Mouse (Mus musculus): ENCODE data around the gene Inhbc. TPM values are rescaled to one million over a fixed set of nuclear protein-coding genes. Genes with fewer than 3 reads are reported as not detected.

The Inhbc gene
- polyA plus RNA-seq, 1 experiment, result not detected

DNA sequence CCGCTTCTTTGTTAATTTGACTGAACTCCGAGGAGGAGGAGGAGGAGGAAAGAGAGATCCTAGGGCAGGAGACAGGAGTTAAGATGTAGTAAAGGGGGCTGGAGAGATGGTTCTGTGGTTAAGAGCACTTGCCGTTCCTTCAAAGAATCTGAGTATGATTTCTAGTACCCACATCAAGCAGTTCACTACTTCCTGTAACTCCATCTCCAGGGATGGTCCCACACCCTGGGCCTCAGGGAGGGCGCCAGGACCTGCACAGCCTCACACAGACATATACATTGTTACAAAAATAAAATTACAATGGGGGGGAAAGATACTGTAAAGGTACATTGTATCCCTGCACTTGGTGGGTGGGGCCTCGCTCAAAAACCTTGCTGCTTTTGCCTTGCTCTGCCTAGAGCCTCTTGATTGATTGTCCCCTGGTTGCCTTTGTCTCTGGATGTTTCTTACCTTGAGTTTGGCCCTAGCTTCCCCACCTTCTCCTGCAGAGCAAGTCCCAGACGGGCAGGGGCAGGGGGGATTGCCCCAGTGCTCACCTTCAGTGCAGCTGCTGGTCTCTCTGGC lies 32.6 kb downstream of the Inhbc start:
- TF ChIP-seq CTCF (IDR thresholded peaks at IDR 0.05; ENCODE audit: borderline replicate concordance, extremely low read depth, insufficient read depth, insufficient read length), result no peak
- no peak for TF ChIP-seq POLR2A (IDR thresholded peaks at IDR 0.05; ENCODE audit: borderline replicate concordance, extremely low read depth, insufficient read depth, insufficient read length, poor library complexity, severe bottlenecking)
- no peak for DNase-seq (ENCODE audit: low read depth)

DNA sequence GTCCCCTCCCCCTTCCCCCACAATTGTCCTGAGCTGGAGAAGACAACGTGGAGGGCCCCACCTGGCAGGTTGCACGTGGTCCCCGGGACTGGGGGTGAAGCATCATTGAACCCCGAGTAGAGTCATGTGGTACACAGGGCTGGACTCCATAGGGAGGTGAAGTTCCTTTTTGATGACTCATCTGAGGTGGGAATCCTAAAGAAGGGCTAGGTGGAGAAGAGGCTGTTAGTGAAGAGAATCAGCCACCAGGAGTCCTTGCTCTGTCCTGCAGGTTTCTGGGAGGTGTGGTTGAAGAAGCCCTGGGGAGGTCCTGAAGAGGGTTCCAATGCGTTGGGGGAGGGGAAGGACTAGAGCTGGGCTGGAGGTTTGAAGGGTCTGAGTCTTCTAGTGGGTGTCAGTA lies 33.3 kb downstream of the Inhbc start:
- TF ChIP-seq POLR2A (IDR thresholded peaks at IDR 0.05; ENCODE audit: borderline replicate concordance, extremely low read depth, insufficient read depth, insufficient read length, poor library complexity, severe bottlenecking) (no peak), CTCF (IDR thresholded peaks at IDR 0.05; ENCODE audit: borderline replicate concordance, extremely low read depth, insufficient read depth, insufficient read length) (no peak)

DNA sequence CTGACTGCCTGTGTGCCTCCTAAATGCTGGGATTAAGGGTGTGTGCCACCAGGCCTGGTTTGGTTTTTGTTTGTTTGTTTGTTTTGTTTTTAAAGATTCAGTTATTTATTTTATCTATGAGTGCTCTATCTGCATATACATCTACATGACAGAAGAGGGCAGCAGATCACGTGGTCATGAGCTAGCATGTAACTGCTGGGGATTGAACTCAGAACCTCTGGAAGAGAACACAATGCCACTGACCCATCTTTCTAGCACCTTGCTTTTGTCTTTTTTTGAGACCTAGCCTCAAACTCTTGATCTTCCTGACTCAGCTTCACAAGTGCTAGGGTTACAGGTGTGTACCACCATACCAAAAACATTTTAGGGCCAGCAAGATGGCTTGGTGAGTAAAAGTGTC lies 35.0 kb downstream of the Inhbc start:
- no peak for DNase-seq (ENCODE audit: low read depth)
- no peak for TF ChIP-seq POLR2A (IDR thresholded peaks at IDR 0.05; ENCODE audit: borderline replicate concordance, extremely low read depth, insufficient read depth, insufficient read length, poor library complexity, severe bottlenecking)
- no peak for TF ChIP-seq CTCF (IDR thresholded peaks at IDR 0.05; ENCODE audit: borderline replicate concordance, extremely low read depth, insufficient read depth, insufficient read length)

More for the DNA sequence above, 33.3 kb downstream of the Inhbc start:
- DNase-seq (ENCODE audit: low read depth), result no peak

DNA sequence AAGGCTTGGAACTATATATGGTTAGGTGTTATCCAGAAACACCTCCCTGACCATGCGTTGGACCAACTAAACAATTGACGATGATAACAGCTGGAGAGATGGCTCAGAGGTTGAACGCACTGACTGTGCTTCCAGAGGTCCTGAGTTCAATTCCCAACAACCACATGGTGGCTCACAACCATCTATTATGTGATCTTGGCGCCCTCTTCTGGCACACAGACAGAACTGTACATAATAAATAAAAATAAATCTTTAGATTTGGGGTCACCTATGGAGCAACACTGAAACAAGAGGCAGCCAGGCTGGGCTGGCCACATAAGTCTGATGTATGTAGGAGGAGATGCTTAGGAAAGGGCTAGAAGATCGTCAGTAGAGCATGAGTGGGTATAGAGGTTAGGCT lies 37.1 kb downstream of the Inhbc start:
- TF ChIP-seq CTCF (IDR thresholded peaks at IDR 0.05; ENCODE audit: borderline replicate concordance, extremely low read depth, insufficient read depth, insufficient read length) (peak; percentile 21; the same call in 1 of the 2 replicates), POLR2A (IDR thresholded peaks at IDR 0.05; ENCODE audit: borderline replicate concordance, extremely low read depth, insufficient read depth, insufficient read length, poor library complexity, severe bottlenecking) (no peak)
- no peak for DNase-seq (ENCODE audit: low read depth)

DNA sequence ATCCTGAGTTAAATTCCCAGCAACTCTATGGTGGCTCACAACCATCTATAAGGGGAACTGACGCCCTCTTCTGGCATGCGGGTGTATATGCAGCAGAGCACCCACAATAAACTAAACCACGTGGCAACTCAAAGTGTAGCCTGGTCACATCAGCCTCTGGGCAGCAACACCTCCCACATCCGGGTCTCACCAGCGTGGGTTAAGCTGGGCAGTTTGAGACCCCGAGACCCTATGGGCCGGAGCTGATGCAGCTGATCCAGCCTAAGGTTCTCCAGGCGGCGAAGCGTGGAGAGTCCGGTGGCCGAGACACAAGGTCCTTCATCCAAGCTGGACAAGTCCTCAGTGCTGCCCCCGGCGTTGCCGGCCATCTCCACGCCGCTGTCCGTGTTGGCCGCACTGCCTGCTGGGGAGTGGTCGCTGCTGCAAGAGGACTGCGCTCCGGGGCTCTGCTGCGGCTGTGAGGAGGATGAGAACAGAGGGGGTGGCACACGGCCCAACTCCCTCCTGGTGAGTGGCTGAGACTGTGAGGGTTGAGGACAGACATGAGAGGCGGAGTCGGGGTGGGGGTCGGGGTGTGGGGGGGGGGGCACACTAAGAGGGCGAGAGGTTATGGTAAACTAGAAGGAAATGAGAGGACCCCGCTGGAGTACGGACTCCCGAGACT lies 37.9 kb downstream of the Inhbc start:
- TF ChIP-seq POLR2A (IDR thresholded peaks at IDR 0.05; ENCODE audit: borderline replicate concordance, extremely low read depth, insufficient read depth, insufficient read length, poor library complexity, severe bottlenecking) (no peak), CTCF (IDR thresholded peaks at IDR 0.05; ENCODE audit: borderline replicate concordance, extremely low read depth, insufficient read depth, insufficient read length) (peak; percentile 34; the same call in 1 of the 2 replicates)
- peak; percentile 42 for DNase-seq (ENCODE audit: low read depth)

DNA sequence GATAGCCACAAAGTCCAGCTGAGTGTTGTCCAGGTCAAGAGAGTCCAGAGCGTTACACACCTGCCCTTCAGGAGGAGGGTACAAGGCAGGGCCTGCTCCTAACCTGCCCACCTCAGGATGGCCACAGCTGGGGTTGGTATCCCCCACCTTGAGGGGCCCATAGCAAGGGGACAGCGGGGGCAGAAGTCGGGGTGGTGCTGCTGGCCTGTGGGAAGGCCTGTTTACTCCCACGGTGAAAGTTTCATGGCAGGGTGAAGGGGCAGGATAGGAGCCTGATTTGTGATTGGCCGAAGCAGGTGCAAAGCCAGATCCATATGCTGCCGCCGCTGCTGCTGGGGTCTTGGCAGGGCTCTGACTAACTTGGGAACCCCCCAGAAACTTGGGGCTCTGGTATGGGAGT lies 40.0 kb downstream of the Inhbc start:
- TF ChIP-seq POLR2A (IDR thresholded peaks at IDR 0.05; ENCODE audit: borderline replicate concordance, extremely low read depth, insufficient read depth, insufficient read length, poor library complexity, severe bottlenecking), result no peak
- no peak for DNase-seq (ENCODE audit: low read depth)

DNA sequence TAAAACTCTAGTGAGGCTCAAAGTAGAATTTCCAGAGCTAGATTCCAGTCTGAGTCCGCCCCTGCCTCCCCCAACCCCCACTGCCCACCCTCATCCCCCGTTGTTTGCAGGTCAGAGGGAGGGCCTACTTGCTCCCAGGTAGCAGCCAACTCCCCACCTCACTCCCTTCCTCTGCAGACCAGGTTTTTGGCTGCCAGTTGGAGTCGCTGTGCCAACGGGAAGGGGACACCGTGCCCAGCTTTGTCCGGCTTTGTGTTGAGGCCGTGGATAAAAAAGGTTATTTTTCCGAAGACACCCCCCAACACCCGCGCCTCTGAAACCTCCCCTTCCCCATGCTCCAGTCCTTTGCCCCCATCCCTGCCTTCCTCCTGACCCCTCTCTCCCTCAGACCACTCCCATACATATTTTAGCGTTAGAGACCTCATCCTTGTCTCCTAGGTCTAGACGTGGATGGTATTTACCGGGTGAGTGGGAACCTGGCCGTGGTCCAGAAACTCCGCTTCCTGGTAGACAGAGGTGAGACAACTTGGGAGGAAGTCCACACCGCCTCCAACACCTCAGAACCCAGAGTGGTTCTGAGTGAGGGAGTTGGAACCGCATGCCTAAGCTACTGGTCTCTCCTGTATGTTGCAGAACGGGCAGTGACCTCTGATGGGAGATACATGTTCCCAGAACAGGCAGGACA lies 42.6 kb downstream of the Inhbc start:
- no peak for DNase-seq (ENCODE audit: low read depth)
- no peak for TF ChIP-seq POLR2A (IDR thresholded peaks at IDR 0.05; ENCODE audit: borderline replicate concordance, extremely low read depth, insufficient read depth, insufficient read length, poor library complexity, severe bottlenecking)
- no peak for TF ChIP-seq CTCF (IDR thresholded peaks at IDR 0.05; ENCODE audit: borderline replicate concordance, extremely low read depth, insufficient read depth, insufficient read length)

DNA sequence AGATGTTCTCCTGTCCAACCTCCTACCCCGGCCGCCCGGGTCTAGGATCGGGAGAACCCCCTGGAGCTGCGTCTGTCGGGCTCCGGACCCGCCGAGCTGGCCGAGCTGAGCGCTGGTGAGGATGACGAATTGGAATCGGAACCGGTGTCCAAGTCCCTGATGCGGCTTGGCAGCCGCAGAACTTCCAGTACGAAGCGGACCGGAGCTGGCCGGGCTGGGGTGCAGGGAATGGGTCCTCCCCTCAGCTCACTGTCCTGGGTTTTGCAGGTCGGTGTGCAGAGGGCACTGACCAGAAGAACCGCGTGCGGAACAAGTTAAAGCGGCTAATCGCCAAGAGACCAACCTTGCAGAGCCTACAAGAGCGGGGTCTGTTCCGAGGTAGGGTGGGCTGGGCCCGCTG lies 43.4 kb downstream of the Inhbc start:
- no peak for TF ChIP-seq CTCF (IDR thresholded peaks at IDR 0.05; ENCODE audit: borderline replicate concordance, extremely low read depth, insufficient read depth, insufficient read length)
- no peak for TF ChIP-seq POLR2A (IDR thresholded peaks at IDR 0.05; ENCODE audit: borderline replicate concordance, extremely low read depth, insufficient read depth, insufficient read length, poor library complexity, severe bottlenecking)
- DNase-seq (ENCODE audit: low read depth), result no peak

DNA sequence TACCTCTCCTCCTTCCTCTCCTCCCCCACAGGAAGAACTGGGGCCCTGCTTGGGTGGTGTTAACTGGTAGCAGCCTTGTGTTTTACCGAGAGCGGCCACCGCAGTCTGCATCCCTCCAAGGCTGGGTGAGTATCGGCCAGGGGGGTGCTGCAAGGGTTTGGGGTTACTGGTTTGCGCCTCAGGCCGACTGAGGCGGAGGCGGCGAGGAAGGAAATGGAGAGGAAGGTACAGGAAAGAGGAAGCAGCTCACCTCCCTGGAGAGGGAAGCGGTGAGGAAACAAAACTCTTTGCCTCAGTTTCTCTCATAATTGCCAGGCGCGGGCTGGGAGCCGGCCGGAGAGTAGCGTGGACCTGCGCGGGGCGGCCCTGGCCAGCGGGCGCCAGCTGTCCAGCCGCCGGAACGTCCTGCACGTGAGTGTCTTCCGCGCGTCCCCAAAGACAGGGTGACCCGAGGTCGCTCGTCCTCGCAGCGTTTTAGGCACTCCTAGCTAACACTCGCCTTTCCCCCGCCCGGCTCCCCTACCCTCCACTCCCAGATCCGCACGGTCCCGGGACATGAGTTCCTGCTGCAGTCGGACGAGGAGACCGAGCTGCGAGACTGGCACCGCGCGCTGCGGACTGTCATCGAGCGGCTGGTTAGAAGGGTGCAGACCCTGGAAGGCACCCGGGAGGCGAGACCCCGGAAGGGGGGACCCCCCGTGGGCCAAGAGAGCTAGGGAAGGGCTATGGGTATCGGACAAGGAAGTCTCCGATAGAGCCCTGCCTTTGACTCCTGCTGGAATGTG lies 44.0 kb downstream of the Inhbc start:
- DNase-seq (ENCODE audit: low read depth), result peak; percentile 15
- TF ChIP-seq POLR2A (IDR thresholded peaks at IDR 0.05; ENCODE audit: borderline replicate concordance, extremely low read depth, insufficient read depth, insufficient read length, poor library complexity, severe bottlenecking) (no peak), CTCF (IDR thresholded peaks at IDR 0.05; ENCODE audit: borderline replicate concordance, extremely low read depth, insufficient read depth, insufficient read length) (no peak)

DNA sequence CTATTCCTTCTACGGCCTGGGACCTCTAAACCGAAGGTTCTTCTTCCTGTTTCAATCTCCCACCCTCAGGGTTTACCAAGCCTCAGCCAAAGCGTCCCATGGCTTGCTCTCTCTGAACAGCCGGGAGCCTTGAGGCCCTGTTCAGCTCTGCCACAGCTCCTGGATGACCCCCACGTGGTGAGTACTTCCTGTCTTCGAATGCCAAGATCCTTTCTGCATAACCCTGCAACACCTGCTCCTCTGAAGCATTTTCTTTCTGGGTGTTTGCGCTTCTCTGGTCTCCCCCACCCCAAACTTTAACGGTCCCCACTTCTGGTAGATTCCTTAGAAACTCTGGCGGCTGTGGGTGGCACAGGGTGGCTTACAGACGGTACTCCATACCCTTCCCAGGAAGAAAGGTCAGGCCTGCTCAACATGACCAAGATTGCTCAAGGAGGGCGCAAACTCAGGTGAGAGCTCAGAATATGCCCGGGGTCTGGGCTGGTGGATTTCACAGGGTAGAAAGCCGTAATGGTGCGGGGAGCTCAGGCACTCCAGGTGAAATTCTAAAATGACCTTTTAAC lies 44.7 kb downstream of the Inhbc start:
- TF ChIP-seq CTCF (IDR thresholded peaks at IDR 0.05; ENCODE audit: borderline replicate concordance, extremely low read depth, insufficient read depth, insufficient read length) (no peak), POLR2A (IDR thresholded peaks at IDR 0.05; ENCODE audit: borderline replicate concordance, extremely low read depth, insufficient read depth, insufficient read length, poor library complexity, severe bottlenecking) (no peak)
- no peak for DNase-seq (ENCODE audit: low read depth)

DNA sequence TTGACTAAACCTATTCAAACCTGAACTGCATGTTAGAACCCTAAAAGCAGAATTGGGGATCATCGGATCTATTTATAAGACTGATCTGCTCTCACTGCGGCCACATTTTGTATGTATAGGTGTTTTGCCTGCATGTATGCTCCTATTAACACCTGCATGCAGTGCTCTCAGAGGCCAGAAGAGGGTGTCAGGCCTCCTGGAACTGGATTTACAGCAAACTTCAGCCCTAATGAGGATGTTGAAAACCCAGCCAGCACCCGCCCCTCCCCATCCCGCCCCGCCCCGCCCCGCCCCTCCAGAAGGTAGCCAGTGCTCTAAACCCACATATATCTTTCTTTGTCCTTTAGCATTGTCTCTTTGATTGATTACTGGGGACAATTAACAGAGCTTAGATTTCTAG lies 45.7 kb downstream of the Inhbc start:
- DNase-seq (ENCODE audit: low read depth), result peak; percentile 45
- TF ChIP-seq CTCF (IDR thresholded peaks at IDR 0.05; ENCODE audit: borderline replicate concordance, extremely low read depth, insufficient read depth, insufficient read length) (peak; percentile 51; the same call in 1 of the 2 replicates), POLR2A (IDR thresholded peaks at IDR 0.05; ENCODE audit: borderline replicate concordance, extremely low read depth, insufficient read depth, insufficient read length, poor library complexity, severe bottlenecking) (no peak)
